Mouse (Mus musculus) lung, embryonic 14.5 days (tissue): ENCODE measurements around the gene E330017A01Rik. TPM values are rescaled to one million over a fixed set of nuclear protein-coding genes. Genes with fewer than 3 reads are reported as not detected.

Source experiments
- ATAC-seq: fragments of 200-750 bp; cut with Nextera tagmentation; 2 replicates; pipeline ENCODE4 v1.8.0; 2017; ENCODE audit warnings: mild to moderate bottlenecking, moderate TSS enrichment, moderate library complexity; ENCODE audit not compliant: insufficient read depth
- DNase-seq: peaks from one replicate; pipeline ENCODE4 v3.0.0-alpha.2; 2015
- H3K27ac ChIP-seq: fragments of 300-500 bp; sonication (generic); 2 replicates; pipeline ENCODE4 v1.5.1; 2014; ENCODE audit warnings: low read depth, mild to moderate bottlenecking, moderate library complexity
- H3K27me3 ChIP-seq: fragments of 300-500 bp; sonication (generic); 2 replicates; pipeline ENCODE4 v1.6.1; 2014; ENCODE audit warnings: low read length, control low read depth; ENCODE audit not compliant: insufficient read depth
- H3K36me3 ChIP-seq: fragments of 300-500 bp; sonication (generic); 2 replicates; pipeline ENCODE4 v1.6.1; 2014; ENCODE audit warnings: control low read depth; ENCODE audit not compliant: insufficient read depth
- H3K4me1 ChIP-seq: fragments of 300-500 bp; sonication (generic); 2 replicates; pipeline ENCODE4 v1.6.1; 2014; ENCODE audit warnings: antibody characterized with exemption, control low read depth; ENCODE audit not compliant: insufficient read depth
- H3K4me2 ChIP-seq: fragments of 300-500 bp; sonication (generic); 2 replicates; pipeline ENCODE4 v1.6.1; 2014; ENCODE audit warnings: mild to moderate bottlenecking
- H3K4me3 ChIP-seq: fragments of 300-500 bp; sonication (generic); 2 replicates; pipeline ENCODE4 v1.5.1; 2014; ENCODE audit warnings: low read depth, low read length
- H3K9ac ChIP-seq: fragments of 300-500 bp; sonication (generic); 2 replicates; pipeline ENCODE4 v1.6.1; 2014
- H3K9me3 ChIP-seq: fragments of 300-500 bp; sonication (generic); 2 replicates; pipeline ENCODE4 v1.6.1; 2016; ENCODE audit warnings: low read depth, low read length, control low read depth
- CTCF ChIP-seq: IDR thresholded peaks from 2 replicates; pipeline ENCODE4 v1.5.1; 2016; ENCODE audit warnings: antibody characterized with exemption, low read depth
- WGBS: fragments of 180-500 bp; shearing (Covaris S2); extraction: QIAGEN DNeasy Blood & Tissue Kit; methylation state at CpG from one replicate; pipeline ENCODE4 v1.1.7; 2014; 5-methylcytosine and 5-hydroxymethylcytosine counted together
- polyA plus RNA-seq: library from polyadenylated mRNA; unstranded; fragments of >200 nt; fragmentation: Nextera tagmentation; extraction: Ambion mirVana; gene quantifications from 2 replicates; pipeline ENCODE4 v1.2.1, GENCODE M21; 2014

E330017A01Rik gene
- polyA plus RNA-seq, 1 experiment from 2014 or later, result not detected

DNA sequence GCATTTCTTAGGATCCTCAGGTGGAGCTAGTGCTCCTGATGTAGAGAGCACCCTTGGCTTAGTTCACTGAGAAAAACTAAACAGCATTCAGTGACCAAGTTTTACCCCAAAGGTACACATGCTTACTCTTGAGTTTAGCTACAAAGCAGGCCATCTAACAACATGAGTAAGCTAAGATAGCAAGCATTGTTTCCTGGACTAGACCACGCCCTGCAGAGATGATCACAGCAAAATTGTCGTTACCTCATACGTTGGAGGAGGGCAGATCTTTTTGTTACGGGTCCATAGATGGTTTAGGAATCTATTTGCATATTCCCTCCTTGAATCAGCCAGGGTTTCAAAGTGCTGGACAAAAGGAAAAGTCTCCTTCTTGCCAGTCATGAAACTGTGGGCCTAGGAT, 1.1 kb downstream of the E330017A01Rik start:
- TF ChIP-seq CTCF, result no peak
- Histone ChIP-seq H3K4me2 (no peak overlapping the region), H3K36me3 (no peaks in the 10 kb centered on the region), H3K4me3 (no peak overlapping the region), H3K27ac (no peak overlapping the region), H3K4me1 (no peaks in the 10 kb centered on the region), H3K9ac (no peak overlapping the region), H3K9me3 (no peaks in the 10 kb centered on the region), H3K27me3 (no peaks in the 10 kb centered on the region)
- ATAC-seq (no peak), DNase-seq (no peak)
- WGBS, result 73% methylated on average over 4 of the region's 4 CpGs

DNA sequence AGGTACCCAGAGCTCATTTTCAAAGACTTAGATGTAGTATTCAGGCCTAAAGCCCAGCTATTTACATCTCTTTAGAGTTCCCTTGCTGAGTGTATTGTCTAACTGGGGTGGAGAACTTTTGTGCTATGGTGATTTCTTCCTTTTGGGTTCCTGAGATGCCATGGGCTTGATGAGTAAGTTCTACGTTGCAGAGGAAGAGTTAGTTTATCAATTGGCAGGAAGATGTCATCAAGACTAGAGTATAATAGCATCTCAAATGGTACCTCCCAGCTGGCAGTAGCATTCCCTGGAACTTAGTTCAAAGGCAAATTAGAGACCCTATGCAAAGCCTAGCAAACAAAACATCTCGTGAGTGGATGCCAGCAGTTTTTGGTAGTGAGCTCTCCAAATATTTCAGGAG, 2.7 kb downstream of the E330017A01Rik start:
- 50% methylated on average over 2 of the region's 2 CpGs for WGBS
- no peak overlapping the region for H3K4me2 ChIP-seq

DNA sequence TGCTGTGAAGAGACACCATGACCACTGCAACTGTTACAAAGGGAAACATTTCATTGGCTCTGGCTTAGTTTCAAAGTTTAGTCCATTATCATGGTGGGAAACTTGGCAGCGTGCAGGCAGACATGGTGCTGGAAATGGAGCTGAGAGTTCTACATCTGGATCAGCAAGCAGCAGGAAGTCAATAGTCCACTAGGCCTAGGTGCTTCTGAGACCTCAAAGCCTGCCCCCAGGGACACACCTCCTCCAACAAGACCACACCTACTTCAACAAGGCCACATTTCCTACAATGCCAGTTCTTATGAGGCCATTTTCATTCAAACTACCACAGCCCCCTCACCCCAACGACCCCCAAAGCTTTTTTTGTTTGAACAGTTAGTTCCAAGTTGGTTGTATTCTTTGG, 8.8 kb downstream of the E330017A01Rik start:
- no peaks in the 10 kb centered on the region for H3K36me3 ChIP-seq
- H3K9me3 ChIP-seq, result no peaks in the 10 kb centered on the region
- no peaks in the 10 kb centered on the region for H3K4me1 ChIP-seq
- H3K9ac ChIP-seq, result no peak overlapping the region
- DNase-seq (no peak), ATAC-seq (no peak)
- H3K27ac ChIP-seq, result no peak overlapping the region
- H3K4me3 ChIP-seq, result no peak overlapping the region
- 59% methylated on average over 2 of the region's 2 CpGs for WGBS
- no peak for TF ChIP-seq CTCF
- no peak overlapping the region for H3K4me2 ChIP-seq
- no peaks in the 10 kb centered on the region for H3K27me3 ChIP-seq

More for the DNA sequence above, 2.7 kb downstream of the E330017A01Rik start:
- Histone ChIP-seq H3K9ac (no peak overlapping the region), H3K4me3 (no peak overlapping the region), H3K36me3 (no peaks in the 10 kb centered on the region), H3K27ac (no peak overlapping the region), H3K4me1 (no peaks in the 10 kb centered on the region), H3K27me3 (no peaks in the 10 kb centered on the region), H3K9me3 (no peaks in the 10 kb centered on the region)
- TF ChIP-seq CTCF, result no peak
- DNase-seq (no peak), ATAC-seq (no peak)

DNA sequence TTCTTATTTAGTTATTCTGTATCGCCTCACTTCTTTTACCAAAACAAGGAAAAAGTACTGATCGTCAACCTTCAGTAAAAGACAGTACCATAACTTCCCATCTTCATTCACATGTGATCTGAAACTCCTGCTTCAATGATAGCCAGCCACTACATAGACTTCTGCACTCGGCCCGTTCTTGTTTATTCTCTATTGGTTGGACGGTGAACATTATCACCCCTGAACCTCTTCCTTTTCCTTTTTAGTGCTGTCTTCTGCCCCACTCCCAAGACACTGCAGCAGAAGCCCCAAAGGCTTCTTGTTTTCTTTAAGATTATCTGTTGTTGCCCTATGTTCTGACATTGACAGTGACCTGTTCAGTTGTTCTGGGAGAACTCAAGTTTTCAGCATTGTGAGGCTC, 9.6 kb downstream of the E330017A01Rik start:
- Histone ChIP-seq H3K4me1 (no peaks in the 10 kb centered on the region), H3K36me3 (no peaks in the 10 kb centered on the region), H3K4me2 (no peak overlapping the region), H3K9me3 (no peaks in the 10 kb centered on the region), H3K9ac (no peak overlapping the region), H3K27ac (no peak overlapping the region), H3K4me3 (no peak overlapping the region), H3K27me3 (no peaks in the 10 kb centered on the region)
- no peak for ATAC-seq
- no peak for DNase-seq
- TF ChIP-seq CTCF, result no peak
- 84% methylated on average over 5 of the region's 5 CpGs for WGBS

DNA sequence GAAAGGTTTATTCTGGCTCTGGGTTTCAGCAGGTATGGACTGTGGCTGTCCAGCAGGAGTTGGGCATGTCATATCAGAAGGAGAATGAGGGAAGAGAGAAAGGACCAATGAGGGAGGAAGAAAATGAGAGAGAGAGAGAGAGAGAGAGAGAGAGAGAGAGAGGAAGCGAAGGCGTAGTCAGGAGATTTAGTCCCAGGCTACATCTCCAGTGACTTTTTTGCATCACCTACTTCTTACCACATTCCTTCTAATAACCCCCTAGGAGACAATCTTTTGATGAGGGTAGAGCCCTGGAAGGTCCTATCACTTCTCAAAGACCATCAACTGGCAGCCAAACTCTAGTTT, 10.2 kb downstream of the E330017A01Rik start:
- TF ChIP-seq CTCF, result no peak
- H3K9me3 ChIP-seq, result no peaks in the 10 kb centered on the region
- no peak for ATAC-seq

DNA sequence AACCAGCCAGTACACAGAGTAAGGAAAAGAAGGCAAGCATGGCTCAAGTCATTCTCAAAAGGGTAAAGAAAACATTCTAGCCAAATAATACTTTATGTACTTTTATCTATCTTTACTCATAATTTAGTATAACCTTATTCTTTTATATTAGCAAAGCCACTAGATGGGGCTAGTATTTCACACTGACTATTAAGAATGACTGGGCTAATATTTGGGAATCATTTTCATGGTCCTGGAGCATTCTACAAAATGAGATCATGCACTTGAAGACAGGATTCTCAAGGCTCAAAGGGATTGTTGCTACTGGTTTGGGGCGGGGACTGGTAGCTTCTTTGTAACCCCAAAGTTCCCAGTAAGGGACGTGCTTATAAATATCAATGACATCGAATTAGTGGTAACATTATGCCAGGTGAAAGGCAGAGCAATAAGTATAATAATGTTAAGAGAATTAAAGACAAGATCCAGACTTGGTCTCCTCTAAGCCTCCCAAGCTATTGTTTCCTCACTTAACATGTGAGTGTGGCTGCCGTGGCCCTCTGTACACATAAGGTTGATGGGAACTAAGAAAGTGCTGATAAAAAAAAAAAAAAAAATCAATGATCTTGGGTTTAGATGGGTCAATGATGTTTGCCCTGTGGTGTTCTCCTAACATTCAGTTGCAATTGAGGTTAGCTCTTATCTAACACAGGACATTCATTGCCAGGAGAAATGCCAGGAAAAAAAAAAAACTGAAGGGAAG, 10.8 kb downstream of the E330017A01Rik start:
- no peak for ATAC-seq
- 79% methylated on average over 4 of the region's 4 CpGs for WGBS
- no peaks in the 10 kb centered on the region for H3K9me3 ChIP-seq

More for the DNA sequence above, 10.2 kb downstream of the E330017A01Rik start:
- no peak overlapping the region for H3K4me3 ChIP-seq
- H3K9ac ChIP-seq, result no peak overlapping the region
- no peak overlapping the region for H3K27ac ChIP-seq
- no peak overlapping the region for H3K4me2 ChIP-seq
- WGBS, result 94% methylated on average over 2 of the region's 2 CpGs
- DNase-seq, result no peak
- no peaks in the 10 kb centered on the region for H3K27me3 ChIP-seq
- H3K4me1 ChIP-seq, result no peaks in the 10 kb centered on the region
- no peaks in the 10 kb centered on the region for H3K36me3 ChIP-seq

DNA sequence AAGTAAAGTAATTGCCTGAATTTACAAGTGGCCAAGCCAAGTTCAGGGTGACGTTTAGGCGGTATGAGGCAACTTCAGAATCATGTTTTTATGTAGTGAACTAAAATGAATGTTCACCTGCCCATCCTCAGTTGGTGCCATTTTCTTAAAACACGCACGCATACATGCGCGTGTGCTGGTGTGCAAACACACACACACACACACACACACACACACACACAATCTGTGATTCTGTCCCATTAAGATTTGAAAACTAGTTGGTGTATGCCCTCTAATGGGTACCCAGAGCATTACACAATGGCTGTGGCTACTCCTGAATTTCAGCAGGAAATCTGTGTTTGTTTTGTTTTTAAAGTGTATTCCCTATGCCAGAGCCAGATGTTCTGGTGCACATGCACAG, 14.6 kb downstream of the E330017A01Rik start:
- TF ChIP-seq CTCF, result peak; percentile 82
- peak; percentile 70; the same call in 1 of the 2 replicates for ATAC-seq
- Histone ChIP-seq H3K4me2 (no peak overlapping the region), H3K4me3 (no peak overlapping the region), H3K9ac (no peak overlapping the region), H3K36me3 (no peaks in the 10 kb centered on the region), H3K27ac (no peak overlapping the region), H3K27me3 (no peaks in the 10 kb centered on the region), H3K9me3 (no peaks in the 10 kb centered on the region), H3K4me1 (no peaks in the 10 kb centered on the region)
- DNase-seq, result peak; percentile 71
- 71% methylated on average over 6 of the region's 6 CpGs for WGBS

More for the DNA sequence above, 10.8 kb downstream of the E330017A01Rik start:
- Histone ChIP-seq H3K4me2 (no peak overlapping the region), H3K27me3 (no peaks in the 10 kb centered on the region), H3K27ac (no peak overlapping the region), H3K4me3 (no peak overlapping the region), H3K9ac (no peak overlapping the region), H3K4me1 (no peaks in the 10 kb centered on the region), H3K36me3 (no peaks in the 10 kb centered on the region)
- DNase-seq, result peak; percentile 53
- TF ChIP-seq CTCF, result peak; percentile 23

DNA sequence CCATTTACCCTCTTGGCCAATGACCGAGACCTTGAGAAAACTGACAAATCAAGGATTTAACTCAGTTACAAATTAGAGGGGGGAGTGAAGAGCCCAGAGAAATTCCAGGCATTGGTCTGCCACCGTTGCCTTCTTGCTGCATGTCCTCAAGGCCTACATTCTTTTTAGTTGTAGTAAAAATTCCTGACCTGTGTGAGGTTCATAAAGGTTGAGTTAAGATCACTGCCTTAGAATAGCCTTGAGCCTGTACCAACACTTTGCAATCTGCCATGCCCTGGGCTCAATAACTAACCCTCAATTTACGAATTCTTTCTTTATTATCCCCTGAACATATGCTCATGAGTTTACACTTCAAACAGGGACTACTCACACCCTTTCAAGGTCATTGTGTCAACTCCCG, 15.4 kb downstream of the E330017A01Rik start:
- Histone ChIP-seq H3K27me3 (no peaks in the 10 kb centered on the region), H3K9ac (no peak overlapping the region), H3K4me3 (no peak overlapping the region), H3K9me3 (no peaks in the 10 kb centered on the region), H3K27ac (no peak overlapping the region), H3K4me2 (no peak overlapping the region), H3K36me3 (no peaks in the 10 kb centered on the region), H3K4me1 (no peaks in the 10 kb centered on the region)
- DNase-seq, result no peak
- WGBS, result 55% methylated on average over 4 of the region's 4 CpGs
- TF ChIP-seq CTCF, result no peak
- ATAC-seq, result no peak
